Mouse (Mus musculus) lung, postnatal 0 days (tissue): ENCODE results near the gene Trmt10a. TPM values are rescaled to one million over a fixed set of nuclear protein-coding genes. Genes with fewer than 3 reads are reported as not detected.
"Not testable (repeated sequence)": the region's sequence is repeated elsewhere in the genome, so short reads cannot be mapped to it uniquely, and the experiment has no call there.

Source experiments
- ATAC-seq: fragments of 200-750 bp; cut with Nextera tagmentation; 2 replicates; pipeline ENCODE4 v1.8.0; 2017; ENCODE audit warnings: moderate library complexity
- DNase-seq: peaks from one replicate; pipeline ENCODE4 v3.0.0-alpha.2; 2016; ENCODE audit warnings: low spot score
- H3K27ac ChIP-seq: fragments of 300-500 bp; sonication (generic); 2 replicates; pipeline ENCODE4 v1.5.1; 2014; ENCODE audit warnings: antibody characterized with exemption, mild to moderate bottlenecking, low read length, mixed read lengths
- H3K27me3 ChIP-seq: fragments of 300-500 bp; sonication (generic); replicated peaks from 2 replicates; pipeline ENCODE4 v1.6.1; 2014; ENCODE audit warnings: low read length, mixed read lengths; ENCODE audit not compliant: insufficient read depth
- H3K36me3 ChIP-seq: fragments of 300-500 bp; sonication (generic); 2 replicates; pipeline ENCODE4 v1.6.1; 2014; ENCODE audit warnings: low read length, mixed read lengths; ENCODE audit not compliant: insufficient read depth
- H3K4me1 ChIP-seq: fragments of 300-500 bp; sonication (generic); 2 replicates; pipeline ENCODE4 v1.6.1; 2014; ENCODE audit warnings: antibody characterized with exemption, low read depth, low read length, mixed read lengths; ENCODE audit not compliant: insufficient read depth
- H3K4me2 ChIP-seq: fragments of 300-500 bp; sonication (generic); replicated peaks from 2 replicates; pipeline ENCODE4 v1.6.1; 2014; ENCODE audit warnings: low read depth, mild to moderate bottlenecking, low read length, moderate library complexity, mixed read lengths
- H3K4me3 ChIP-seq: fragments of 300-500 bp; sonication (generic); 2 replicates; pipeline ENCODE4 v1.5.1; 2014; ENCODE audit warnings: low read depth, low read length
- H3K9ac ChIP-seq: fragments of 300-500 bp; sonication (generic); replicated peaks from 2 replicates; pipeline ENCODE4 v1.6.1; 2014; ENCODE audit warnings: low read depth, mild to moderate bottlenecking
- H3K9me3 ChIP-seq: fragments of 300-500 bp; sonication (generic); 2 replicates; pipeline ENCODE4 v1.6.1; 2016; ENCODE audit warnings: low read length, mixed read lengths
- CTCF ChIP-seq: IDR thresholded peaks from 2 replicates; pipeline ENCODE4 v1.5.1; 2016; ENCODE audit warnings: antibody characterized with exemption, mild to moderate bottlenecking
- EP300 ChIP-seq: IDR thresholded peaks from 2 replicates; pipeline ENCODE4 v1.6.1; 2016; ENCODE audit warnings: antibody characterized with exemption, mild to moderate bottlenecking, control low read depth
- WGBS: fragments of 180-500 bp; shearing (Covaris S2); extraction: QIAGEN DNeasy Blood & Tissue Kit; methylation state at CpG from one replicate; pipeline ENCODE4 v1.1.7; 2014; 5-methylcytosine and 5-hydroxymethylcytosine counted together
- polyA plus RNA-seq: library from polyadenylated mRNA; unstranded; fragments of >200 nt; fragmentation: Nextera tagmentation; extraction: Ambion mirVana; gene quantifications from 2 replicates; pipeline ENCODE4 v1.2.1, GENCODE M21; 2015

The Trmt10a gene
- polyA plus RNA-seq, 1 experiment from 2014 or later: 6.4 TPM

DNA sequence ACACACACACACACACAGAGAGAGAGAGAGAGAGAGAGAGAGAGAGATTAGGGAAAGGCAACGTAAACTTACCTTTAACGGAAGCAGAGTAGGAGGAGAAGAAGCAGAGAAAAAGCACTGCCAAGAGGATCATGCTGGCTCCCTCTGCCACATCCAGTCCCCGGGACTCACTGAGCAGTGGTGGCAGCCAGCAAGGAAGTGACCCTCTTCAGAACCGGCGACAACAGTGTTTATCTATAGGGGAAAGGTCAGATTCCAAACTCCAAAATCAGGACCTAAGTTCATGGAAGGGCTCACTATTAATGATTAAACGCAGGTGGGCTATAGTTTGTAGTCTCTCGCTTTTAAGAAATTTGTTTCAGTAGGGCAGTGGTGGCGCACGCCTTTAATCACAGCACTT is 12.1 kb upstream of the Trmt10a start:
- H3K27ac ChIP-seq: no peak overlapping the region
- H3K4me1 ChIP-seq: no peaks in the 10 kb centered on the region
- no peaks in the 10 kb centered on the region for H3K36me3 ChIP-seq
- no peak overlapping the region for H3K9ac ChIP-seq
- H3K4me2 ChIP-seq: no peak overlapping the region
- DNase-seq (no peak), ATAC-seq (no peak)
- no peak for TF ChIP-seq CTCF
- no peak for TF ChIP-seq EP300
- no peak overlapping the region for H3K4me3 ChIP-seq
- no peaks in the 10 kb centered on the region for H3K9me3 ChIP-seq
- no peaks in the 10 kb centered on the region for H3K27me3 ChIP-seq
- 39% methylated on average over 9 of the region's 9 CpGs for WGBS

GRCm38 (mm10) chr3:138133463-138133862 is 9.8 kb upstream of the Trmt10a start:
- 86% methylated on average over 8 of the region's 8 CpGs for whole genome bisulfite sequencing
- H3K4me2 ChIP-seq: no peak overlapping the region
- H3K4me1 ChIP-seq: no peaks in the 10 kb centered on the region
- no peak overlapping the region for H3K4me3 ChIP-seq
- ATAC-seq (no peak), DNase-seq (no peak)
- H3K27me3 ChIP-seq: no peaks in the 10 kb centered on the region
- no peaks in the 10 kb centered on the region for H3K36me3 ChIP-seq
- no peak overlapping the region for H3K9ac ChIP-seq
- no peaks in the 10 kb centered on the region for H3K9me3 ChIP-seq
- H3K27ac ChIP-seq: no peak overlapping the region
- no peak for TF ChIP-seq CTCF
- no peak for TF ChIP-seq EP300

GRCm38 (mm10) chr3:138133916-138134315 is 9.3 kb upstream of the Trmt10a start:
- Histone ChIP-seq H3K36me3 (no peaks in the 10 kb centered on the region), H3K4me1 (no peaks in the 10 kb centered on the region), H3K27me3 (no peaks in the 10 kb centered on the region), H3K4me3 (no peak overlapping the region), H3K27ac (no peak overlapping the region), H3K9ac (no peak overlapping the region), H3K4me2 (no peak overlapping the region), H3K9me3 (no peaks in the 10 kb centered on the region)
- no peak for TF ChIP-seq EP300
- TF ChIP-seq CTCF: no peak
- 80% methylated on average over 11 of the region's 11 CpGs for WGBS
- DNase-seq: no peak
- ATAC-seq: no peak

DNA sequence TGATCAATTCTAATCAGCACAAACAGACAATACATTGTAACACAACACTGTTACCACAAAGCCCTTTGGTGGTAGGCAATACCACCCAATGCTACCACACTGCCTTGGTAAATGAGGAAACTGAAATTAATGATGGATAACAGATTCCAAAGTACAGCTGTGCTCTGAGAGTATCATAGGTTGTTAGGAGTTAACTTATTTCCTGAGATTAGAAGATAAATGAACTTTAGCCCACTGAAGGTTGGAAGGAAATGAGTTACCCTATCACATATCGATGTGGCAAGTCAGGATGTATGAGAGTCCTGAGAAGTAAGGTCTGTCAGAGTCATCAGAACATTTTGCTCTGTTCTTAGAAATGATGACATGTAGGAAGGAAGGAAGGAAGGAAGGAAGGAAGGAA is 8.7 kb upstream of the Trmt10a start:
- no peak overlapping the region for H3K4me3 ChIP-seq
- H3K27me3 ChIP-seq: no peaks in the 10 kb centered on the region
- 79% methylated on average over 1 of the region's 1 CpGs for WGBS
- no peak for ATAC-seq
- H3K27ac ChIP-seq: no peak overlapping the region
- H3K4me2 ChIP-seq: no peak overlapping the region
- no peaks in the 10 kb centered on the region for H3K9me3 ChIP-seq
- DNase-seq: no peak
- H3K9ac ChIP-seq: no peak overlapping the region
- no peaks in the 10 kb centered on the region for H3K4me1 ChIP-seq
- TF ChIP-seq CTCF: no peak
- no peak for TF ChIP-seq EP300
- no peaks in the 10 kb centered on the region for H3K36me3 ChIP-seq

DNA sequence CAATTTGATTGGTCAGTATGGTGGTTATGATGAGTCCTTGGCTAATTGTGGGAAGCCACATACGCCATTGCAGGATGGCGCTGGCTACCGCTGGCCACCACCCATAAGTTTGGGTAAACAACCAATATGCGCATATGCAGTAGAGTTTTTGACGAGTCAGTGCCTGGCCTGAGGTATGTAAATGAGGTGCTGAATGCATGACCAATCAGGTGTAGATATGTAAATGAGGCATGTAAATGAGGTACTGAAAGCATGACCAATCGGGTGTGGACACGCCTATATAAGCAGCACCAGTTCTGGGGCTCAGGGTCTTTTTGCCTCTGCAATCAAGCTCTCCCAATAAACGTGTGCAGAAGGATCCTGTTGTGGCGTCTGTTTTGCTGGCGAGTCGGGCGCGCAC is 5.1 kb upstream of the Trmt10a start:
- H3K27me3 ChIP-seq, H3K9me3 ChIP-seq, H3K27ac ChIP-seq, H3K4me3 ChIP-seq, H3K9ac ChIP-seq, DNase-seq, H3K4me2 ChIP-seq, H3K4me1 ChIP-seq, ATAC-seq, H3K36me3 ChIP-seq: not testable (repeated sequence)
- 95% methylated on average over 13 of the region's 13 CpGs for WGBS

GRCm38 (mm10) chr3:138139663-138140062 is 3.6 kb upstream of the Trmt10a start:
- H3K4me1 ChIP-seq: peaks cover 4% of the 10 kb centered on the region; the same call in 1 of the 2 replicates
- no peak overlapping the region for H3K4me3 ChIP-seq
- H3K27ac ChIP-seq: no peak overlapping the region
- no peak for ATAC-seq
- TF ChIP-seq CTCF (no peak), EP300 (no peak)
- H3K4me2 ChIP-seq: no peak overlapping the region
- no peak for DNase-seq
- no peaks in the 10 kb centered on the region for H3K27me3 ChIP-seq
- 85% methylated on average over 6 of the region's 6 CpGs for WGBS
- no peaks in the 10 kb centered on the region for H3K36me3 ChIP-seq
- no peaks in the 10 kb centered on the region for H3K9me3 ChIP-seq
- no peak overlapping the region for H3K9ac ChIP-seq
